Mouse (Mus musculus) hindbrain, embryonic 12.5 days (tissue): ENCODE results near the gene Prmt1. TPM values are rescaled to one million over a fixed set of nuclear protein-coding genes. Genes with fewer than 3 reads are reported as not detected.

Experiments used
- ATAC-seq: fragments of 200-750 bp; cut with Nextera tagmentation; 2 replicates; pipeline ENCODE4 v1.8.0; 2017; ENCODE audit warnings: moderate TSS enrichment; ENCODE audit not compliant: low FRiP score
- H3K27ac ChIP-seq: fragments of 300-500 bp; sonication (generic); 2 replicates; pipeline ENCODE4 v1.5.1; 2016; ENCODE audit warnings: mild to moderate bottlenecking
- H3K27me3 ChIP-seq: fragments of 300-500 bp; sonication (generic); 2 replicates; pipeline ENCODE4 v1.6.1; 2016; ENCODE audit warnings: mild to moderate bottlenecking
- H3K36me3 ChIP-seq: fragments of 300-500 bp; sonication (generic); 2 replicates; pipeline ENCODE4 v1.6.1; 2016; ENCODE audit warnings: mild to moderate bottlenecking
- H3K4me1 ChIP-seq: fragments of 300-500 bp; sonication (generic); 2 replicates; pipeline ENCODE4 v1.6.1; 2016
- H3K4me2 ChIP-seq: fragments of 300-500 bp; sonication (generic); replicated peaks from 2 replicates; pipeline ENCODE4 v1.6.1; 2016; ENCODE audit warnings: mild to moderate bottlenecking
- H3K4me3 ChIP-seq: fragments of 300-500 bp; sonication (generic); 2 replicates; pipeline ENCODE4 v1.5.1; 2016; ENCODE audit warnings: mild to moderate bottlenecking
- H3K9ac ChIP-seq: fragments of 300-500 bp; sonication (generic); 2 replicates; pipeline ENCODE4 v1.6.1; 2016; ENCODE audit warnings: mild to moderate bottlenecking, moderate library complexity
- H3K9me3 ChIP-seq: fragments of 300-500 bp; sonication (generic); replicated peaks from 2 replicates; pipeline ENCODE4 v1.6.1; 2016; ENCODE audit warnings: mild to moderate bottlenecking
- WGBS: fragments of 180-500 bp; shearing (Covaris S2); methylation state at CpG from one replicate; pipeline ENCODE4 v1.1.7; 2016; 5-methylcytosine and 5-hydroxymethylcytosine counted together
- polyA plus RNA-seq: library from polyadenylated mRNA; unstranded; fragments of >200 nt; fragmentation: Nextera tagmentation; extraction: Ambion mirVana; gene quantifications from 2 replicates; pipeline ENCODE4 v1.2.1, GENCODE M21; 2016

Gene Prmt1
- polyA plus RNA-seq, 1 experiment from 2014 or later, result 566 TPM

GRCm38 (mm10) chr7:45007846-45008245 lies 21.5 kb upstream of the Prmt1 start:
- Histone ChIP-seq H3K4me1 (no peaks in the 10 kb centered on the region; the same call in 1 of the 2 replicates), H3K27ac (no peak overlapping the region), H3K4me2 (no peak overlapping the region), H3K36me3 (peaks cover 94% of the 10 kb centered on the region), H3K9ac (no peak overlapping the region), H3K27me3 (no peaks in the 10 kb centered on the region), H3K9me3 (no peaks in the 10 kb centered on the region), H3K4me3 (no peak overlapping the region)
- 96% methylated on average over 30 of the region's 30 CpGs for WGBS
- no peak for ATAC-seq

GRCm38 (mm10) chr7:45007141-45007540 lies 20.8 kb upstream of the Prmt1 start:
- H3K9me3 ChIP-seq, result no peaks in the 10 kb centered on the region
- H3K4me2 ChIP-seq, result no peak overlapping the region
- 97% methylated on average over 29 of the region's 29 CpGs for WGBS
- no peaks in the 10 kb centered on the region for H3K27me3 ChIP-seq
- no peak overlapping the region for H3K9ac ChIP-seq
- H3K4me1 ChIP-seq, result no peaks in the 10 kb centered on the region
- ATAC-seq, result no peak
- no peak overlapping the region for H3K4me3 ChIP-seq
- H3K36me3 ChIP-seq, result peaks cover 94% of the 10 kb centered on the region
- no peak overlapping the region for H3K27ac ChIP-seq

GRCm38 (mm10) chr7:45006503-45006902 lies 20.1 kb upstream of the Prmt1 start:
- ATAC-seq, result no peak
- H3K27me3 ChIP-seq, result no peaks in the 10 kb centered on the region
- no peaks in the 10 kb centered on the region for H3K4me1 ChIP-seq

GRCm38 (mm10) chr7:45005321-45005992 lies 19.1 kb upstream of the Prmt1 start:
- no peak for ATAC-seq
- Histone ChIP-seq H3K4me1 (no peaks in the 10 kb centered on the region), H3K36me3 (peaks cover 98% of the 10 kb centered on the region), H3K9ac (peak overlapping the region; percentile 27; the same call in 1 of the 2 replicates), H3K4me3 (no peak overlapping the region), H3K27ac (no peak overlapping the region), H3K9me3 (no peaks in the 10 kb centered on the region), H3K27me3 (no peaks in the 10 kb centered on the region), H3K4me2 (no peak overlapping the region)
- 94% methylated on average over 6 of the region's 6 CpGs for WGBS

More at GRCm38 (mm10) chr7:45006503-45006902, 20.1 kb upstream of the Prmt1 start:
- Histone ChIP-seq H3K27ac (no peak overlapping the region), H3K36me3 (peaks cover 94% of the 10 kb centered on the region), H3K4me2 (no peak overlapping the region), H3K4me3 (no peak overlapping the region), H3K9ac (no peak overlapping the region), H3K9me3 (no peaks in the 10 kb centered on the region)
- 98% methylated on average over 12 of the region's 12 CpGs for WGBS

GRCm38 (mm10) chr7:45004546-45004945 lies 18.2 kb upstream of the Prmt1 start:
- Histone ChIP-seq H3K4me3 (no peak overlapping the region), H3K27ac (no peak overlapping the region), H3K27me3 (no peaks in the 10 kb centered on the region), H3K36me3 (peaks cover 98% of the 10 kb centered on the region), H3K9ac (no peak overlapping the region), H3K4me1 (peaks cover 2% of the 10 kb centered on the region; the same call in 1 of the 2 replicates), H3K9me3 (no peaks in the 10 kb centered on the region), H3K4me2 (no peak overlapping the region)
- 85% methylated on average over 3 of the region's 3 CpGs for WGBS
- no peak for ATAC-seq

GRCm38 (mm10) chr7:45002440-45002839 lies 16.1 kb upstream of the Prmt1 start:
- 87% methylated on average over 7 of the region's 7 CpGs for WGBS
- H3K36me3 ChIP-seq, result peaks cover 80% of the 10 kb centered on the region
- no peak overlapping the region for H3K4me2 ChIP-seq
- H3K27ac ChIP-seq, result 0 out of 2 replicates have a peak overlapping the region, but pooled peaks have one; percentile 23
- no peaks in the 10 kb centered on the region for H3K9me3 ChIP-seq
- no peak for ATAC-seq
- peaks cover 17% of the 10 kb centered on the region for H3K4me1 ChIP-seq
- H3K9ac ChIP-seq, result no peak overlapping the region
- no peaks in the 10 kb centered on the region for H3K27me3 ChIP-seq
- no peak overlapping the region for H3K4me3 ChIP-seq

GRCm38 (mm10) chr7:45000539-45001114 lies 14.3 kb upstream of the Prmt1 start:
- H3K27ac ChIP-seq, result no peak overlapping the region
- no peaks in the 10 kb centered on the region for H3K27me3 ChIP-seq
- no peak for ATAC-seq
- peaks cover 27% of the 10 kb centered on the region for H3K4me1 ChIP-seq
- peaks cover 64% of the 10 kb centered on the region for H3K36me3 ChIP-seq
- H3K4me2 ChIP-seq, result no peak overlapping the region
- H3K9me3 ChIP-seq, result no peaks in the 10 kb centered on the region
- 0 out of 2 replicates have a peak overlapping the region, but pooled peaks have one; percentile 15 for H3K9ac ChIP-seq
- no peak overlapping the region for H3K4me3 ChIP-seq
- 89% methylated on average over 21 of the region's 21 CpGs for WGBS

GRCm38 (mm10) chr7:44999753-45000152 lies 13.4 kb upstream of the Prmt1 start:
- Histone ChIP-seq H3K4me1 (peaks cover 27% of the 10 kb centered on the region), H3K4me3 (0 out of 2 replicates have a peak overlapping the region, but pooled peaks have one; percentile 8), H3K27ac (no peak overlapping the region), H3K27me3 (no peaks in the 10 kb centered on the region), H3K9ac (no peak overlapping the region), H3K36me3 (peaks cover 64% of the 10 kb centered on the region), H3K9me3 (no peaks in the 10 kb centered on the region), H3K4me2 (no peak overlapping the region)
- ATAC-seq, result no peak
- 85% methylated on average over 11 of the region's 11 CpGs for WGBS

GRCm38 (mm10) chr7:44998501-44998955 lies 12.2 kb upstream of the Prmt1 start, which contains the start of gene Bcl2l12:
Gene Bcl2l12 (minus strand): TSS chr7:44998712.
- peaks cover 27% of the 10 kb centered on the region for H3K4me1 ChIP-seq
- peaks cover 61% of the 10 kb centered on the region for H3K36me3 ChIP-seq
- ATAC-seq, result no peak
- no peaks in the 10 kb centered on the region for H3K9me3 ChIP-seq
- 2% methylated on average over 18 of the region's 18 CpGs for WGBS
- H3K9ac ChIP-seq, result peak within 1 kb of the TSS; percentile 79
- no peaks in the 10 kb centered on the region for H3K27me3 ChIP-seq
- peak within 1 kb of the TSS; percentile 82 for H3K27ac ChIP-seq
- peak within 1 kb of the TSS; percentile 63 for H3K4me3 ChIP-seq
- H3K4me2 ChIP-seq, result peak within 1 kb of the TSS; percentile 71

GRCm38 (mm10) chr7:44997940-44998428 lies 11.6 kb upstream of the Prmt1 start:
- Histone ChIP-seq H3K4me1 (peaks cover 27% of the 10 kb centered on the region), H3K4me2 (peak overlapping the region; percentile 71), H3K9ac (peak overlapping the region; percentile 79), H3K36me3 (peaks cover 59% of the 10 kb centered on the region), H3K9me3 (no peaks in the 10 kb centered on the region), H3K27me3 (no peaks in the 10 kb centered on the region), H3K4me3 (peak overlapping the region; percentile 63), H3K27ac (peak overlapping the region; percentile 82)
- 4% methylated on average over 15 of the region's 15 CpGs for WGBS
- peak; percentile 14; the same call in 1 of the 2 replicates for ATAC-seq

GRCm38 (mm10) chr7:44997231-44997939 lies 11.0 kb upstream of the Prmt1 start, which contains the start of gene Irf3:
Gene Irf3 (plus strand): TSS chr7:44997648.
- Histone ChIP-seq H3K36me3 (peaks cover 59% of the 10 kb centered on the region), H3K9me3 (no peaks in the 10 kb centered on the region), H3K4me2 (peak within 1 kb of the TSS; percentile 71), H3K9ac (peak within 1 kb of the TSS; percentile 79), H3K4me3 (peak within 1 kb of the TSS; percentile 63), H3K27ac (peak within 1 kb of the TSS; percentile 82), H3K27me3 (no peaks in the 10 kb centered on the region), H3K4me1 (peaks cover 27% of the 10 kb centered on the region)
- peak; percentile 91 for ATAC-seq
- under 1% methylated on average over 43 of the region's 43 CpGs for WGBS

GRCm38 (mm10) chr7:44996672-44997071 lies 10.3 kb upstream of the Prmt1 start:
- H3K4me2 ChIP-seq, result peak overlapping the region; percentile 71
- H3K4me3 ChIP-seq, result peak overlapping the region; percentile 63
- peaks cover 27% of the 10 kb centered on the region for H3K4me1 ChIP-seq
- 13% methylated on average over 10 of the region's 10 CpGs for WGBS
- H3K9me3 ChIP-seq, result no peaks in the 10 kb centered on the region
- H3K27ac ChIP-seq, result no peak overlapping the region
- H3K27me3 ChIP-seq, result no peaks in the 10 kb centered on the region
- peak overlapping the region; percentile 69 for H3K9ac ChIP-seq
- no peak for ATAC-seq
- peaks cover 58% of the 10 kb centered on the region for H3K36me3 ChIP-seq
